Mouse (Mus musculus) brown adipose tissue, adult 24 weeks (tissue): ENCODE data around the gene Nanog. TPM values are rescaled to one million over a fixed set of nuclear protein-coding genes. Genes with fewer than 3 reads are reported as not detected.

Source experiments
- H3K27ac ChIP-seq: fragments of 200-500 bp; replicated peaks from 2 replicates; pipeline ENCODE4 v1.5.1; 2012; ENCODE audit warnings: low read depth, mild to moderate bottlenecking, low read length
- H3K4me1 ChIP-seq: fragments of 200-500 bp; 2 replicates; pipeline ENCODE4 v1.6.1; 2012; ENCODE audit warnings: low read length, mixed read lengths; ENCODE audit not compliant: control insufficient read depth, insufficient read depth, insufficient read length
- H3K4me3 ChIP-seq: fragments of 200-500 bp; 2 replicates; pipeline ENCODE4 v1.5.1; 2012; ENCODE audit warnings: low read depth, mild to moderate bottlenecking, low read length, moderate library complexity; ENCODE audit not compliant: insufficient read depth
- polyA plus RNA-seq: library from polyadenylated mRNA; stranded (reverse); fragments of >200 nt; gene quantifications from 2 replicates; pipeline ENCODE4 v1.2.4, GENCODE M21; 2012; ENCODE audit not compliant: missing spikeins, insufficient read depth, insufficient read length

Nanog gene
- polyA plus RNA-seq, 1 experiment, result not detected

- H3K4me1 ChIP-seq, result peaks cover 8% of the 10 kb centered on the region; the same call in 1 of the 2 replicates
- H3K4me3 ChIP-seq, result peak overlapping the region; percentile 62
- H3K27ac ChIP-seq, result no peak overlapping the region
Observed at GRCm38 (mm10) chr6:122763844-122764445, 56.7 kb downstream of the Nanog start.

Other genes starting within 250 kb of the Nanog start
- not detected in 2 replicates for gene Rimklb, start 208.7 kb upstream of the Nanog start, polyA plus RNA-seq
- 21.7 and 49.7 TPM in 2 replicates for gene Mfap5, start 201.6 kb upstream of the Nanog start, polyA plus RNA-seq
- not detected in 2 replicates for gene Aicda, start 153.7 kb upstream of the Nanog start, polyA plus RNA-seq
- gene Apobec1, start 105.0 kb upstream of the Nanog start, polyA plus RNA-seq, result 14.6 and 16.9 TPM in 2 replicates
- not detected in 2 replicates for gene Gdf3, start 97.4 kb upstream of the Nanog start, polyA plus RNA-seq
- not detected in 2 replicates for gene Dppa3, start 81.1 kb upstream of the Nanog start, polyA plus RNA-seq
- gene Slc2a3, start 94.2 kb downstream of the Nanog start, polyA plus RNA-seq, result 0.83 and 2.9 TPM in 2 replicates
- 7.6 and 10.5 TPM in 2 replicates for gene Foxj2, start 112.4 kb downstream of the Nanog start, polyA plus RNA-seq
- 3.3 and 4.4 TPM in 2 replicates for gene C3ar1, start 148.7 kb downstream of the Nanog start, polyA plus RNA-seq
- gene Necap1, start 167.0 kb downstream of the Nanog start, polyA plus RNA-seq, result 16.3 and 20.4 TPM in 2 replicates
- gene Clec4a1, start 214.4 kb downstream of the Nanog start, polyA plus RNA-seq, result 6.4 and 8.5 TPM in 2 replicates
- 4.0 and 5.1 TPM in 2 replicates for gene Clec4a3, start 245.0 kb downstream of the Nanog start, polyA plus RNA-seq